22 mouse cellular contexts compared by ENCODE assay signal in genomic region chr3:153344979-153345378, GRCm38 (mm10).
"Had no signal": no experiment of that assay in that cellular context is flagged by ENCODE, and none has a peak within 500 bp of the region (broad histone marks: within the 10 kb centered on the region; RNA-seq: fewer than 3 reads in every experiment).

No protein-coding gene starts in this region.

- H3K9ac ChIP-seq: limb, embryonic 12.5 days; limb, embryonic 15.5 days; liver, embryonic 14.5 days; liver, postnatal 0 days; lung, embryonic 14.5 days; midbrain, embryonic 13.5 days; neural tube, embryonic 13.5 days; stomach, embryonic 15.5 days had no signal

- H3K4me3 ChIP-seq: left cerebral cortex, adult 2 months; limb, embryonic 12.5 days; limb, embryonic 15.5 days; midbrain, embryonic 13.5 days; myocyte; neural tube, embryonic 13.5 days; stomach, embryonic 15.5 days had no signal

- DNase-seq: kidney, adult 18-20 months; kidney, adult 9 months; kidney, postnatal 14 days; kidney, postnatal 4 days; layer of hippocampus, postnatal 36 days; liver, postnatal 0 days; lung, embryonic 14.5 days; retina, postnatal 1 day; right cerebral cortex, postnatal 25 days; spleen, adult 18-20 months; thymus, postnatal 25 days had no signal

- H3K27ac ChIP-seq: left cerebral cortex, adult 2 months; limb, embryonic 12.5 days; limb, embryonic 15.5 days; liver, embryonic 14.5 days; macrophage; midbrain, embryonic 13.5 days; neural tube, embryonic 13.5 days; stomach, embryonic 15.5 days had no signal

- ATAC-seq: liver, postnatal 0 days; lung, postnatal 0 days; midbrain, embryonic 13.5 days had no signal

- H3K4me1 ChIP-seq: limb, embryonic 15.5 days; neural tube, embryonic 13.5 days; stomach, embryonic 15.5 days had no signal

- H3K4me2 ChIP-seq: limb, embryonic 12.5 days; limb, embryonic 15.5 days; liver, embryonic 11.5 days; lung, embryonic 14.5 days; midbrain, embryonic 13.5 days; neural tube, embryonic 13.5 days; stomach, embryonic 15.5 days had no signal

- H3K27me3 ChIP-seq: limb, embryonic 12.5 days; limb, embryonic 15.5 days; midbrain, embryonic 13.5 days; neural tube, embryonic 13.5 days; stomach, embryonic 15.5 days had no signal

- H3K9me3 ChIP-seq: limb, embryonic 12.5 days; limb, embryonic 15.5 days; midbrain, embryonic 13.5 days; neural tube, embryonic 13.5 days; stomach, embryonic 15.5 days had no signal

- H3K36me3 ChIP-seq: limb, embryonic 12.5 days; limb, embryonic 15.5 days; midbrain, embryonic 13.5 days; neural tube, embryonic 13.5 days; stomach, embryonic 15.5 days had no signal
